Mouse (Mus musculus) testis, adult 2 months (tissue): ENCODE results near the gene Hmbs. TPM values are rescaled to one million over a fixed set of nuclear protein-coding genes. Genes with fewer than 3 reads are reported as not detected.

Experiments
- H3K27ac ChIP-seq: fragments of 200-500 bp; 2 replicates; pipeline ENCODE4 v1.5.1; 2012; ENCODE audit warnings: low read depth, low read length; ENCODE audit not compliant: control insufficient read depth, insufficient read depth
- H3K27me3 ChIP-seq: fragments of 200-500 bp; 2 replicates; pipeline ENCODE4 v1.6.1; 2012; ENCODE audit warnings: mild to moderate bottlenecking, low read length, moderate library complexity; ENCODE audit not compliant: control insufficient read depth, insufficient read depth
- H3K36me3 ChIP-seq: fragments of 200-500 bp; 2 replicates; pipeline ENCODE4 v1.6.1; 2012; ENCODE audit warnings: mild to moderate bottlenecking, low read length; ENCODE audit not compliant: control insufficient read depth, insufficient read depth
- H3K4me1 ChIP-seq: fragments of 200-500 bp; 2 replicates; pipeline ENCODE4 v1.6.1; 2012; ENCODE audit warnings: low read length; ENCODE audit not compliant: control insufficient read depth, insufficient read depth
- H3K4me3 ChIP-seq: fragments of 200-500 bp; 2 replicates; pipeline ENCODE4 v1.5.1; 2012; ENCODE audit warnings: low read depth, mild to moderate bottlenecking, low read length, moderate library complexity, mixed read lengths; ENCODE audit not compliant: control insufficient read depth
- CTCF ChIP-seq: fragments of 200-500 bp; IDR thresholded peaks from 2 replicates; pipeline ENCODE4 v1.5.1; 2012; ENCODE audit warnings: low read depth, mild to moderate bottlenecking, inconsistent platforms, low read length, moderate library complexity; ENCODE audit not compliant: control insufficient read depth, insufficient read depth, insufficient replicate concordance
- POLR2A ChIP-seq: fragments of 200-500 bp; IDR thresholded peaks from 2 replicates; pipeline ENCODE4 v1.6.1; 2012; ENCODE audit warnings: low read depth, mild to moderate bottlenecking, inconsistent platforms, low read length, moderate library complexity; ENCODE audit not compliant: control insufficient read depth
- polyA plus RNA-seq: library from polyadenylated mRNA; depleted of rRNA; stranded (reverse); fragments of >200 nt; gene quantifications from 2 replicates; pipeline ENCODE4 v1.2.3, GENCODE M21; 2012

The Hmbs gene
- polyA plus RNA-seq, 1 experiment: 18.2 TPM

GRCm38 (mm10) chr9:44353142-44353541, 9.1 kb upstream of the Hmbs start:
- Histone ChIP-seq H3K27ac (no peak overlapping the region), H3K4me1 (no peaks in the 10 kb centered on the region), H3K4me3 (no peak overlapping the region), H3K27me3 (no peaks in the 10 kb centered on the region), H3K36me3 (peaks cover 14% of the 10 kb centered on the region)
- TF ChIP-seq CTCF (no peak), POLR2A (no peak)

- TF ChIP-seq CTCF (no peak), POLR2A (no peak)
- peaks cover 10% of the 10 kb centered on the region for H3K36me3 ChIP-seq
- H3K4me3 ChIP-seq: no peak overlapping the region
Measured at GRCm38 (mm10) chr9:44352337-44352736, 8.3 kb upstream of the Hmbs start.

GRCm38 (mm10) chr9:44351396-44351795, 7.4 kb upstream of the Hmbs start:
- Histone ChIP-seq H3K27ac (no peak overlapping the region), H3K4me1 (no peaks in the 10 kb centered on the region), H3K27me3 (no peaks in the 10 kb centered on the region), H3K36me3 (peaks cover 8% of the 10 kb centered on the region), H3K4me3 (no peak overlapping the region)
- TF ChIP-seq POLR2A (no peak), CTCF (no peak)

More at GRCm38 (mm10) chr9:44352337-44352736, 8.3 kb upstream of the Hmbs start:
- H3K27ac ChIP-seq: no peak overlapping the region
- no peaks in the 10 kb centered on the region for H3K27me3 ChIP-seq
- H3K4me1 ChIP-seq: no peaks in the 10 kb centered on the region

GRCm38 (mm10) chr9:44348546-44348945, 4.5 kb upstream of the Hmbs start:
- no peaks in the 10 kb centered on the region for H3K27me3 ChIP-seq
- TF ChIP-seq CTCF: no peak
- TF ChIP-seq POLR2A: no peak
- H3K4me1 ChIP-seq: peaks cover 2% of the 10 kb centered on the region
- 0 out of 2 replicates have a peak, but pooled peaks cover 2% of the 10 kb centered on the region for H3K36me3 ChIP-seq
- H3K4me3 ChIP-seq: no peak overlapping the region
- no peak overlapping the region for H3K27ac ChIP-seq

GRCm38 (mm10) chr9:44347621-44348020, 3.6 kb upstream of the Hmbs start:
- 0 out of 2 replicates have a peak, but pooled peaks cover 2% of the 10 kb centered on the region for H3K36me3 ChIP-seq
- peaks cover 7% of the 10 kb centered on the region for H3K4me1 ChIP-seq
- H3K27ac ChIP-seq: no peak overlapping the region; the same call in 1 of the 2 replicates
- no peak overlapping the region for H3K4me3 ChIP-seq
- no peaks in the 10 kb centered on the region for H3K27me3 ChIP-seq
- TF ChIP-seq CTCF: no peak
- TF ChIP-seq POLR2A: no peak

GRCm38 (mm10) chr9:44347166-44347565, 3.1 kb upstream of the Hmbs start:
- peaks cover 7% of the 10 kb centered on the region for H3K4me1 ChIP-seq
- TF ChIP-seq CTCF: no peak
- TF ChIP-seq POLR2A: no peak
- H3K4me3 ChIP-seq: no peak overlapping the region
- H3K27ac ChIP-seq: no peak overlapping the region; the same call in 1 of the 2 replicates
- H3K36me3 ChIP-seq: 0 out of 2 replicates have a peak, but pooled peaks cover 2% of the 10 kb centered on the region
- no peaks in the 10 kb centered on the region for H3K27me3 ChIP-seq

GRCm38 (mm10) chr9:44345570-44346433, 1.8 kb upstream of the Hmbs start:
- Histone ChIP-seq H3K36me3 (0 out of 2 replicates have a peak, but pooled peaks cover 2% of the 10 kb centered on the region), H3K27ac (peak overlapping the region; percentile 67), H3K27me3 (no peaks in the 10 kb centered on the region), H3K4me3 (no peak overlapping the region), H3K4me1 (peaks cover 7% of the 10 kb centered on the region)
- TF ChIP-seq CTCF (no peak), POLR2A (peak; percentile 35; the same call in 1 of the 2 replicates)

GRCm38 (mm10) chr9:44343290-44343689, 738 bp downstream of the Hmbs start:
- H3K36me3 ChIP-seq: no peaks in the 10 kb centered on the region
- peak overlapping the region; percentile 99 for H3K4me3 ChIP-seq
- H3K27me3 ChIP-seq: no peaks in the 10 kb centered on the region
- no peak for TF ChIP-seq CTCF
- TF ChIP-seq POLR2A: no peak
- H3K27ac ChIP-seq: peak overlapping the region; percentile 100
- H3K4me1 ChIP-seq: peaks cover 9% of the 10 kb centered on the region
